Mouse (Mus musculus): ENCODE measurements around the gene Gimap8.
"Not testable (repeated sequence)": the region's sequence is repeated elsewhere in the genome, so short reads cannot be mapped to it uniquely, and the experiment has no call there.

Gimap8 gene

DNA sequence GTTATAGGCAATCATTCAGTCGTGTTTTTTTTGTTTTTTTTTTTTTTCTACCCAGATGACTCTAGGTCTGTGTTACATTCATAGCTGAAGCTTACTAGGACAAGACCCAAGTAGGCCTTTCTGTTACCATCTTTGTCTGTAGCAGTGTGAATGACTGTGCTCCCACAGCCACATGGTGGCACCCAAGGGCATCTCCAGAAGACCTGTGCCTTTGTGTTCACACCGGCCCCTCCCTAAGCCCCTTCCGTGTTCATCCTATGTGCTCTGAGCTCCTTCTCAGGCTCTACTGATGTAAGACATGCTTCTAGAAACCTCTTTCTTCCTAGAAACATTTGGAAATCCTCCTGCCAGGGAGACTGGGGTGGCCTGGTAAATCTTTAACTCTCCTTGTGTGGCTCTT lies at the start of gene Gimap8:
Gene Gimap8, plus strand, starts transcription at position 240 of the 400 bp plus-strand sequence.
- DNase-seq = no peak

DNA sequence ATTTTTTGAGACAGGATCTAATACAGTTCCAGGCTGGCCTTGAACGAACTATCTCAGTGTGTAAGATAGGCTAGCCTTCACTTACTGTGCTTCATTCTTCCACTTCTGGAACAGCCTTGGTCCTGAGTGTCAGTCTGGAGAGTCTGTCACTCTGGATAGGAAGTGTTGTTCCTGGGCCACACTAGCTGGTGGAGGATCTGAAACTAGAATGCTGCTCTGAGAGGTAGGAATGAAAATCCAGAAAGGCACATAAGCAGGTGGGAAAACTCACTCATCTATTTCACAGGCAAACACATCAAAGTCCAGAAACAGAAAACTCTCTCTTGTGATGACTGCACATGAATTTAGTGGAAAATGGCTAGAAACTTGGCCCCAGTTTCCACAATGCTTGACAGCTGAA lies 46.4 kb upstream of the Gimap8 start:
- DNase-seq = no peak

DNA sequence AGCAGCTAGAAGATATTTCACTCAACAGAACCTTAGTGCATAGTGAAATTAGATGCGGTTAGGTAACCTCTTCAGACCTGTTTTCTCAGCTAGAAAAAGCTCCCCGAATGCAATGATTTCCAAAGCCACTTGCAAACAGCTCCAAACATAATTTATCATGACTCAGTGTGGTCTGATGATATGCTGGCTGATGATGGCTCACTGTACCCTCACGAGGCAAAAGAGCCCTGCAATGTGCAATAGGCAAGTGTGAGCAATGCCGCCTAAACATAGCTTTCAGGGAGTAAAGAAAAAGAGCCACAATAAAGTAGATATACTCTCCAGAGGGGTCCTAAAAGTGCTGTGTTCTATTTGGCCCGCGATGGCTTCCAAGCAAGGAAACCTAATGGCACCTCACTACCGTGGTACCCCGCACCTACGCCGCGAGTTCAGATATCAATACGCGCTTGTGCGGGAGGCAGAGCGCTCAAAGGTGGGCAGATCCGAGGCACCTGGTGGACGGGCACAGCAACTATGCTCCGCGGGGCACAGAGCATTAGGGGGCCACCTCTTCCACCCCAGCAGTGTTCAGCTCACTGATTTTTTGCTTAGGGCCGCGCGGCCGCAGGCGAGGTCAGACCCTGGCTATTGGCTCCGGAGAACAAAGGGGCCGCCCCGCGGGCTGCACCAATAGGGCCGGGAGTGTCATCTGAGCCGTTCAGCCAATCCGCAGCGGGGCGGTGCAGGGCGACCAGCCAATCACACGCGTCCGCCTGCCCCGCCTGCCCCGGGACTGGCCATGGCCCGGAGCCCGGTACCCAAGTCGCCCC lies 45.6 kb upstream of the Gimap8 start, which contains the start of gene Zfp775:
Gene Zfp775, plus strand, starts transcription at position 793 of the 809 bp plus-strand sequence.
- DNase-seq = peak; percentile 98

DNA sequence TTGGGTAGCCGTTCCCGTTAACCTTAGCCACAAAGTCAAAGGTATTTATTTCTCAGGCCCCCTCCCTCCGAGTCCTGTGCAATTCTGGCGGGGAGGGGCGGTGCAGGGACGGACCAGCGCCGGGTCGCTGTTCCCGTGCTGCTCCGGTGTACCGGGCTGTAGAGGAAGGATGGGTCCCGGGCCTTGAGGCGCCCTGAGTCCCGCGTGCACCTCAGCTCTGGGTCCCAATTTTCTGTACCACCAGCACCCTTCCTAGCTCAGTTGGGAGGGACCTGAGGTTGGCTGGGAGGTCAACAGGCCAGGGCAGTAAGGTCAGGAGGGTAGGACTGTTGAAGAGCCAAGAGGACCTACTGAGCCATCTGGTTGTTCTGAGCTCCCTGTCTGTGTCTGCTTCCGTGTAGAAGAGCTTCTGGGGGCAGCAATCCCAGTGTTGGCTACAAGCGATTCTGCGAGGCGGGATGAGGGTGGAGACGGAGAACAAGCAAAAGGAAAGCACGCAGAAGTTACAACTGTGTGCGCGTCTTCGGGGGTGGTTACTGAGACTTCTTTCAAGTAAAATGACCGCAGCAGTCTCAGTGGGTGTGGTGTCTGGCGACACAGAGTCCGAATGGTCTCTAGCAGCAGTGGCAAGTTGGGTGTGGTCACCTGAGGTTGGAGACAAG lies 44.8 kb upstream of the Gimap8 start:
- peak; percentile 72 for DNase-seq

DNA sequence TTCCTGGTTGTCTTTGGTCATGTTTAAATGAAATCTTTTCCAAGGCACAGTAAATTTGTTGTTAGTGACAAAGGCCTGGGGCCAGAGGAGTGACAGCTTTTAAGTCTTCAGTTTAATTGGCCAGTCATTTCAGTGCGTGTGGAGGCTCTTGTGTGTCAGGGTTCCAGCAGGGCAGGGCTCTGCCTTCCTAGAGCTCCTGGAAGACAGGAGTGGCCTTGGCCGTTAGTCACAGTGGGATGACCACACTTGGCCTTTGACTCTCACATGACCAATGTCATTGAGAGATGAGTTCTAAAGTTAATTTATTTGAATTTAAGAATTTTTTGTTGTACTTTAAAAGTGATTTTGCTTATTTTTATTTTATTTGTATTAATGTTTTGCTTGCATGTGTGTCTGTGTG lies 38.9 kb upstream of the Gimap8 start:
- no peak for DNase-seq

DNA sequence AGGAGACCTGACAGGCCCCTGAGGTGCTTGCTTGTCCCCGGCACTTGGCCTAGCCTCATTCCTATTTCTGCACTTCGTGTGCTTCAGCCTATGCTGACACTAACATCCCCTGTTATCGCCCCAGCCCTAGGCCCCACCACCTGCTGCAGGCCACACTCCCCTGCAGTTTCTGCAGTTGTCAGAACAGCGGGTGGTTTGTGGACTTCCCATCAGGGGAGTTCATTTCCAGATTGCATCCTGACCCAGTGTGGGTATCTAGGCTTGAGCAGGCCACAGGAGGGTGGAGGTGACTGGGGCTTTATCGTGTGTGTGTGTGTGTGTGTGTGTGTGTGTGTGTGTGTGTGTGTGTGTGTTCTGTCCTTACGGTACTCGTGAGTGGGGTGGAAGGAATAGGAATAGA lies 37.5 kb upstream of the Gimap8 start:
- DNase-seq = peak; percentile 60

DNA sequence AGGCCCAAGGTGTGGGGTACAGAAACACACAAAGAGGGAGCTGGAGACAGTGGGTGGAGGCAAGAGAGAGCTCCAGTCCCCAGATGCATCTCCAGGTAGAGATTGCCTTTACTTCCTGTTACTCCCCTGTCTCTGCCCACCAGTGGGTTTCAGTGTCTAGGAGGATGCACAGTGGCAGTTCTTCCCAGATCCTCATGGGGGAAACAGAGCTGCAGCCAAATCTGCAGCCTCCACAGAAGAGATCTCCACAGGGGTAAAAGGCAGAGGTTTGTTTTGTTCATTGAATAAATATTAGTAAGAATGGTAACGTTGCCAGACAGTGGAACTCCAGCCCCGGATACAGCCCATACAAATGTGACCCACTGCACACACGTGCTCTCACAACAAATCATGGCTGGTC lies 36.4 kb upstream of the Gimap8 start:
- no peak for DNase-seq

DNA sequence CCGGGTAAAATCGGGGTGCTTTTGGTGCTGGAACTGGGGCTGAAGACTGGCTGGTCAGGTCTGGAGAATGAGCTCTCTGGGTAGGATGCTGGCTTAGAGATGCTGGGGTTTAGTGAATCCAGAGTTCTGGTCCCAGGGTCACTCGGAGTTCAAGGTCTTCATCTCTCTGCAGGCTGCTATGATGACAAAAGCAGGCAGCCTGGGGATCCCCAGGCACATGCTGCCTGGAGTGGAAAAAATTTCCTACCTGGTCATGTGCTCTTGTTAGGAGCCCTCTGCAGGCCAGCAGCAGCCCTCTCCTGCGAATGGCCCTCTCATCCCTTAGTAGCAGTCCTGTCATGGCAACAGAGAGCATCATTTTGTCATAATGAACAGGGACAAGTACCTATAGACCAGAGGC lies 33.6 kb upstream of the Gimap8 start:
- DNase-seq = no peak

DNA sequence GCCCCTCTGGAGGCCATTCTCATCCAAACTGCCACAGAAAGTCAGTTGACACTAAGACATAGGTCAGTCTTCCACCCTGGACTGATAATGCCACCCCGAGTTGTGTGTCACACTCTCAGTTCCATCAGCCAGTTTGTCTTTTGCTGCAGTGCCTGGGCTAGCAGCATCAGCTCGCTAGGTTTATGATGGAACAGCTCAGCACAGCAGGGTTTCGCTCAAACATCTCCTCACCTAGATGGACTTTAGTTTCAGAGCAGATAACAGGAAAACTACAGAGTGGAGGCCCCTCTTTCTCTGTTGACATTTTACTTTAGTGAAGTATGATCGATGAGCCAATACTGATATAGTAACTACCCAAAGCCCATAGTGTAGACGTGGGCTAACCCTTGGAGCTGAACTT lies 32.3 kb upstream of the Gimap8 start:
- DNase-seq = no peak

DNA sequence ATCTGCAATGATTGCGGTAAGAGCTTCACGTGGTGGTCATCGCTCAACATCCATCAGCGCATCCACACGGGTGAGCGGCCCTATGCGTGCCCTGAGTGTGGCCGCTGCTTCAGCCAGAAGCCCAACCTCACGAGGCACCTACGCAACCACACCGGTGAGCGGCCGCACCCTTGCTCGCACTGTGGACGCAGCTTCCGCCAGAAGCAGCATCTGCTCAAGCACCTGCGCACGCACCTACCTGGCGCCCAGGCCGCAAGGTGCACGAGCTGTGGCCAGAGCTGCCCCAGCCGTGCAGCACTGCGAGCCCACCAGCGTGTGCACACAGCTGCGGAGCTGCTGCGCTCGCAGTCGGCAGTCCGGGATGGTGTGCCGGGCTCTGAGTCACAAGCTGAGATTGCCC lies 27.0 kb upstream of the Gimap8 start:
- DNase-seq = no peak

DNA sequence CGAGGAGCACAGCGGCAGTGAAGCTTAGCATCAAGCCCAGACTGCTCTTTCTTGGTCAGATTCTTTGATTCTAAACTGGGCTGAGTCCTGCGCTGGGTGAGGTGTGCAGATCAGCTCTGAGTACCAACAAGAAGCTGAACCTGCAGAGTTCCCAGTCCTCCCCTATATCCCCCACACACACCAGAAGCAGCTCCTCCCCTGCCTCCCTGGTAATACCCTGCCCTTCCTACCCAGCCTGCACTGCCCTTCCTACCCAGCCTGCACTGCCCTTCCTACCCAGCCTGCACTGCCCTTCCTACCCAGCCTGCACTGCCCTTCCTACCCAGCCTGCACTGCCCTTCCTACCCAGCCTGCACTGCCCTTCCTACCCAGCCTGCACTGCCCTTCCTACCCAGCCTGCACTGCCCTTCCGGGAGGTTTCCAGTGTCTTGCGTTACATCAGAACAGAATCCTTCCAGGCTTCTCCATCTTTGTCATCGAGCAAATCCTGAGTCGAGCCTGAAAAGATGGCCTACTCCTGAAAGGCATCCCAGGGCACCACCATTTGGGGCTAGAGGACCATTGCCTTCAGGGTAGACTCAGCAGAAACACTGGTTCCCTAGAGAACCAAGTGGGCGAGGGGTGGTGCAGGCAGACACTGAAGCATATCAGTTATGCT lies 24.7 kb upstream of the Gimap8 start:
- not testable (repeated sequence) for DNase-seq

DNA sequence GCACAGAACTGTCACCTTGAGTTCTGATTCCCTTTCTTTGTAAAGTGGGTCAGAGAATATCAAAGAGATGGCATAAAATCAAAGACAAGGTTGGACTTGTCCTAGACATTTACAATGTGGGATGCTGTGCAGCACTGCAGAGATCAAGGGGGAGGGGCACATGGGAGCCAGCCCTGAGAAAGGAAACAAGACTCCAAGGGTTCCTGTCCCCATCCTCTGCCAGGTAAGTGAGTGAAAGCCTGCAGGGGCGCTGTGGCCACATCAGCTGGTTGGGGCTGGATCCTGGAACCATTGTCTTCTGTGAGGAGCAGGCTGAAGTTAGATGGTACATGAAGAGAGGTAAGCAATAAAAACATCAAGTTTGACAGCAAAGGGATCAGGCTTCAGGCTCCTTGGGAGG lies 23.6 kb upstream of the Gimap8 start:
- DNase-seq = no peak

DNA sequence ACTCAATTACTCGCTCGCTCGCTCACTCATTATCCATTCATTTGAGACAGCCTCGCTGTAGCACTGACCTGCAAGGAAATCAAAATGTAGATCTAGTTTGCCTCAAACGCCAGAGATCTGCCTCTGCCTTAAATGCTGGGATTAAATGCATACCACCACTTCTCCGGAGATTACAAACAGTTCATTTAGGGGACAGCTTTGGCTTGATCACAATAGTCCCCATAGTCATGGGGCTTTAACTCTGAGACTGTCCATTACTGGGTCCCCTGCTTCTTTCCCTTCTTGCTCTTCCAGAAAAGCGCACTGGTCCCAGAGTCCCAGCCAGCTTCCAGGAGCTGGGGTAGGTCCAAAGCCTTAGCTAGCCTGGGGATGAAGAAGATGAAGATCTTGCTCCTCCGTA lies 20.6 kb upstream of the Gimap8 start, which contains the start of gene AI854703:
Gene AI854703, plus strand, starts transcription at position 301 of the 400 bp plus-strand sequence.
- no peak for DNase-seq

DNA sequence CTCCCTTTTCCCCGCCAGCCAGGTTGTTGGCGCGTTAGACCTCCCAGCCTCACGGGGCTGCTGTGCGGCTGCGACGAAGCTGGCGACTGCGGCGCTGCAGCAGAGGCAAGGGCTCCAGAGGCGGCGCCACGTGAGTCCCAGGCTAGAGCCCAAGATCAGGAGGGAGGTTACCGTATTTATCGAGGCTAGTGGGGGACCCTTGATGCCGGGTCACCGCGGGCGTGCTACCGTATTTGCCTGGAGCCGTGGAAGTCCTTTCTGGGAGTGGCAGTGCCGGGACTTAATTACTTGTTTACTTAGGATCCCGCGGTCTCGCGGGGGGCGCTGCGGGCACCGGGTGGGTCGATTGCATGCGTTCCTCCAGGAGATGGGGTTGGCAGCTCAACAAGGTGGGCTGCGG lies 20.1 kb upstream of the Gimap8 start:
- DNase-seq = peak; percentile 69

DNA sequence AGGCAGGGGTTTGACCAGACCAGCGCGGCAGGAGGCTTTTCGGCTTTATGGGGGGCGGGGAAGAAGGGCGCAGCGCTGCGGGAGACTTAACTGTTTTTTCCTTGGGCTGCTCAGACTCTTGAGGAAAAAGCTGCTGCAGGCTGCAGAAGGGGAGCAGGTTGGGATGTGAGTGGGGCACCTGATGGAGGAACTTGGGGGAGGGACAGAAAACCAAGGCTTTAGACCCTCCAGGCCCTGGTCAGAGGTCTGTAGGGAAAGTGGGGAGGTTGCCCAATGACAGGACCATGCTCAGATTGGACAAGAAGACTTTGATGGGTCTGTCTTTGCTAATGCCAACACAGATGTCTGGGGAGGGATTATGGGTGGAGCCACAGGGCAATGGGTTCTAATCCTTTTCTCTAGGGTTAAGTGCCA lies 19.5 kb upstream of the Gimap8 start:
- no peak for DNase-seq

DNA sequence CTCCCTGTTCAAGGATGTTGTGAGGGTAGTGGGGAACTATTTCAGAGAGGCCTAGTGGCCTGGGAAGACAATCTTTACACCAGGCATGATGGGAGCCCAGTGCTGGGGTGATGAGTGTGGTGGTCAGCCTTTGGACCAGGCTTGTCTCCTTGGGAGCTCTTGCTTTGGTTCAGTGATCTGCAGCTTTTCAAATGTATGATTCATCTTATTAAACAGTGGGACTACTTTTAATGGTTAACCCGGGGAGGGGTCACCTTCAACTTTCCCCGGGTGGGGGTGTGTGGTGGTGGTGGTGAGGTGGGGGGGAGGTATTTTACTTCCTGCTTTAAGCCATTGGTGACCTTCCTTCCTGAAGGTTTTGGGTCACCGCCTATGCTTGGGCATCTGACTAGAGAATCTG lies 18.7 kb upstream of the Gimap8 start:
- peak; percentile 26 for DNase-seq

DNA sequence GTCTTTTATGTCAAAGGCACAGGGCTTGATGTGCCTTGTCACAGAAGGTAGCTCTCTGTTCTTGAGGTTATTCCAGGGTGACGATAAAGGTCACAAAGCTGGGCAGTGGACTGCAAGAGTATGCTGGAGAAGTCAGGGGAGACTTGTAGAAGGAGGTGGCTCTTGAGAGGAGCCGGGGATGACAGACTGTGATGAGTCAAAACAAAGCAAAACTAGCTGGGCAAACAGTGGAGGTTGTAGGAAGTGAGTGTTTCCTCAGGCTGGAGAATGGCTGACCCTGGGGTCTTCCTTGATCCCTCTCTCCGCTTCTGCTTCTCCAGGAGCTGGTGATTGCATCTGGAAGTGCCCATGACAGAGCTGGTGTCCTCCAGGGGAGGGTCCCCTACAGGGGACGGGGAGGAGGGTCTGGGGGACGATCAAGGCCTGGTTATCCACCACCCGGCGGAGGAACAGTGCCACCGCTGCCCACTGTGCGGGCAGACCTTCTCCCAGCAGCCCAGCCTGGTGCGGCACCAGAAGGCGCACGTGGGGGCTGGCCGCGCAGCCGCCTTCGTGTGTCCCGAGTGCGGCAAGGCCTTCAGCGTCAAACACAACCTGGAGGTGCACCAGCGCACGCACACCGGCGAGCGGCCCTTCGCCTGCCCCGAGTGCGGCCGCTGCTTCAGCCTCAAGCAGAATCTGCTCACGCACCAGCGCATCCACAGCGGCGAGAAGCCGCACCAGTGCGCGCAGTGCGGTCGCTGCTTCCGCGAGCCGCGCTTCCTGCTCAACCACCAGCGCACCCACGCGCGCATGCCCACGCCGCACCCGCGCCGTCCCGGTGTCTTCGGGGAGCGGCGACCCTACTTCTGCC lies 18.0 kb upstream of the Gimap8 start:
- peak; percentile 67 for DNase-seq

DNA sequence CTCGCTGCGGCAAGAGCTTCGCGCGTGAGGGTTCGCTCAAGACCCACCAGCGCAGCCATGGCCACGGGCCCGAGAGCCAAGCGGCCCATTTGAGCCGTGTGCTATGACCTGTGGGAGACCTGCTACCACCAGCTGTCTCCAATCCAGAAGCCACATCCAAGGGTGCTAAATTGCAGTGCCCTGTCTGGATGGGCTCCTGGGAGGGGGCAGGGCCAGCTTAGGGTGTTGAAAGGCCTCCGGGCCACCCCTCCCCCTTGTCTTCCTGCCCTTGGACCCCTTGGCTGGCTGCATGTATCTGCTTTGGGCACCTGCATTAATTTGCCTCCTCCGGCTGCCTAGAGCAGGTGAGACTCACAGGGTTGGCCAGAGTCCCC lies 17.4 kb upstream of the Gimap8 start:
- DNase-seq = peak; percentile 58

DNA sequence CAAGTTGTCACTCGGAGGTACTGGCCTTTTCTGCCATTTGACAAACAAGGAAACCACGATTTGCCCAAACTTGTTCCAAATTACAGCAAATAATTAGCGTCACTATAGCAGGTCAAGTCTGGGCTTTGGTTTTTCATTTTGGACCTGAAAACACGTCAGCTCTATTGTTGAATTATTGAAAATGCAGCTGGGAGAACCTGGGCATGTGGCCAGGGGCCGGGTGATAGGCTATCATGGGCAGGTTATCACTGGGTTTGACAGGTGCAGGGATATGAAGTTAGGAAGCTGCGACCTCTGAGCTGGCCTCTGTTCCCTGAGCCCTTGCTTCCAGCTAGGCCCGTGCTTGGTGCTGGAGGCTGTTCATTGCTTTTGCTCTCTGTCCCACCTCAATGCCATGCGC lies 16.2 kb upstream of the Gimap8 start:
- no peak for DNase-seq

DNA sequence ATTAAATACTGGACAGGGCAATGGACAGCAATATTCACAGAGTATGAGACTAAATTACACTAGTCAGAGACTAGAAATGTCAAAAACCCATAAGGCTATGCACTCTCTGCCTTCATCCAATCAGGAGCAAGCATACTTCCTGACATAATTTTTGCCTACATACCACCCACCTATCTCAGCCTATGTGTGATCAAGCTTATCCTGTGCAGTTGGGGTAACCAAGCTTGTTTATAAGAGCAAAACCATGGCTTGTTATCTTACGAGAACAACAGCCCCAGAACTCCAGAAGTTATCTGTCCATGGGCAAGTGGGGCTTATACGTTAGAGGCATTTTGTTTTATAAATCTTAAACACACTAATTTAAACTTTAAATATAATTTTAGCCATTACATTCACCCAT lies 11.9 kb upstream of the Gimap8 start:
- no peak for DNase-seq

DNA sequence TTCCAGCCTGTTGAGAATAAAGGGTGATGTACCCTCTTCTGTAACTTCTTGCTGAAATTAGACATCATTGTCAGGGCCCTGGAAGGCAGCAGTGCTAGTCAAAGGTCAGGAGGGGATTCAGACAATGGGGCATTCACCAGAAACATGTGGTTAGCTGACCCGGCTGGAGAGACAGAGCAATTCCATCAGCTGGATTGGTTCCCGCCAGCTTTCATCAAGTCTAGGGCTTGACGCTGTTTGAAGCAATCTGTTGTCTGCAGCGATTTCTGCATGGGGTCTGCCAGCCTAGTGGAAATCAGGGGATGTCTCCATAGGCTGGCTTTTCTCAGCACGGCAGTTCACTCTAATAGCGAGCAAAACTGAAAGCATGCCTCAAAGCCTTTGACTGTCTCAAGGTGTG lies 10.5 kb upstream of the Gimap8 start:
- no peak for DNase-seq

DNA sequence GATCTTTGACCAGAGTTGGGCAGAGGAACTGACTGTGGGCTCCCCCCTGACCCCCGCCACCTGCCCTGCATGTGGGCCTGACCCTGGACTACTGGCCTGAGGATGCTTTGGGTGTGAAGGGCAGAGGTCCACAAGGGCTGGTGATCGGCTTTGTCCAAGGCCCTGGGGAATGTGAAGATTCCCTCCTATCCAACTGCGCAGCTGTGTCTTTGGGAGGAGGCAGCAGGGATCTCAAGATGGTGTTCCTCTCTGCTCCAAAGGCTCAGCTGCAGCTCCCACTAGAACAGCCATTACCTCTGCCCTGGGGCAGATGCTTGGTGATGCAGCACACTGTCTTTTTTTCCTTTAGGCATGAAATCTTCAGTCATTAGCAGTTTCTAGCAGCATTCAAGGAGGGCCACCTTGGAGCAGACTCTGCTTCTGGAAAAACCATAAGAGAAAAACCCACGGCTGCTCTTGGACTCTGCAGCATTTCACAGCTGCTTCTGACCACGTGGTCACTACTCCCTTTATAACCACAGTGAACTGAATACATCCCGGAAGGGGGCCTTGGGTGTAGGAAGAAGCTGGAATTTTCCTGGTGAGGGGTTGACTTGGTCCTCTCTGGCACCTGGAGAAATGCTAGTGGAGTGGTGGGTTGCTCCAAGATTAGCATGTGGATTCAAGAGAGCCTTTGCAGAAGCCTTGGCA lies 9.1 kb upstream of the Gimap8 start:
- DNase-seq = no peak
